Mouse (Mus musculus): ENCODE data around the gene Mgat3. TPM values are rescaled to one million over a fixed set of nuclear protein-coding genes. Genes with fewer than 3 reads are reported as not detected.

Mgat3 gene
- total and polyA plus RNA-seq, 3 experiments, result not detected

GRCm38 (mm10) chr15:80147090-80147489 is 26.4 kb upstream of the Mgat3 start:
- DNase-seq (ENCODE audit: low read depth, low spot score), result no peak
- H3K36me3 ChIP-seq (ENCODE audit: control insufficient read depth in 1 of 2, insufficient read depth in 2 of 2, low read length in 2 of 2), result peaks cover 0 to 6% of the 10 kb centered on the region in 2 experiments; a peak in 2 of 4 replicates
- no peak overlapping the region for H3K9ac ChIP-seq (ENCODE audit: control insufficient read depth, low read depth, low read length, poor library complexity, severe bottlenecking)
- H3K9me3 ChIP-seq (replicated peaks; ENCODE audit: insufficient read depth, low read length), result no peaks in the 10 kb centered on the region
- H3K27ac ChIP-seq (ENCODE audit: control insufficient read depth, low read depth, low read length), result no peak overlapping the region
- H3K4me3 ChIP-seq (ENCODE audit: control insufficient read depth in 1 of 2, insufficient read depth in 1 of 2, low read depth in 2 of 2, low read length in 2 of 2), result no peak overlapping the region
- H3K27me3 ChIP-seq (ENCODE audit: control insufficient read depth in 1 of 2, insufficient read depth in 2 of 2, low read length in 2 of 2), result no peaks in the 10 kb centered on the region
- TF ChIP-seq MAX (IDR thresholded peaks at IDR 0.05; ENCODE audit: low read length), result no peak
- no peak for TF ChIP-seq USF2 (IDR thresholded peaks at IDR 0.05; ENCODE audit: borderline replicate concordance in 1 of 2, insufficient read depth in 1 of 2, low read depth in 1 of 2, low read length in 2 of 2)
- no peak for TF ChIP-seq E2F4 (IDR thresholded peaks at IDR 0.05; ENCODE audit: borderline replicate concordance, low read depth, low read length)
- no peak for TF ChIP-seq SMC3 (IDR thresholded peaks at IDR 0.05; ENCODE audit: low read depth, low read length)
- TF ChIP-seq RCOR1 (IDR thresholded peaks at IDR 0.05; ENCODE audit: low read depth, low read length), result no peak
- no peak for TF ChIP-seq BHLHE40 (IDR thresholded peaks at IDR 0.05; ENCODE audit: borderline replicate concordance, low read depth, low read length)
- TF ChIP-seq CHD2 (IDR thresholded peaks at IDR 0.05; ENCODE audit: low read length), result no peak
- TF ChIP-seq SIN3A (IDR thresholded peaks at IDR 0.05; ENCODE audit: low read length), result no peak
- TF ChIP-seq ZNF384 (IDR thresholded peaks at IDR 0.05; ENCODE audit: low read depth, low read length), result no peak
- no peak for TF ChIP-seq POLR2AphosphoS5 (IDR thresholded peaks at IDR 0.05; ENCODE audit: borderline replicate concordance, low read depth, low read length)
- TF ChIP-seq ZC3H11A (IDR thresholded peaks at IDR 0.05; ENCODE audit: low read depth, low read length), result no peak
- no peaks in the 10 kb centered on the region for H3K79me2 ChIP-seq (ENCODE audit: control insufficient read depth, insufficient read depth, low read length, poor library complexity)
- no peaks in the 10 kb centered on the region for H3K4me1 ChIP-seq (ENCODE audit: control insufficient read depth in 1 of 2, insufficient read depth in 2 of 2, low read length in 2 of 2)

- Histone ChIP-seq H3K4me1 (ENCODE audit: control insufficient read depth in 1 of 2, insufficient read depth in 2 of 2, low read length in 2 of 2) (no peaks in the 10 kb centered on the region), H3K36me3 (ENCODE audit: control insufficient read depth in 1 of 2, insufficient read depth in 2 of 2, low read length in 2 of 2) (peaks cover 0 to 4% of the 10 kb centered on the region in 2 experiments; a peak in 2 of 4 replicates), H3K4me3 (ENCODE audit: control insufficient read depth in 1 of 2, insufficient read depth in 1 of 2, low read depth in 2 of 2, low read length in 2 of 2) (no peak overlapping the region), H3K9me3 (replicated peaks; ENCODE audit: insufficient read depth, low read length) (no peaks in the 10 kb centered on the region), H3K27ac (ENCODE audit: control insufficient read depth, low read depth, low read length) (no peak overlapping the region), H3K27me3 (ENCODE audit: control insufficient read depth in 1 of 2, insufficient read depth in 2 of 2, low read length in 2 of 2) (no peaks in the 10 kb centered on the region), H3K9ac (ENCODE audit: control insufficient read depth, low read depth, low read length, poor library complexity, severe bottlenecking) (no peak overlapping the region), H3K79me2 (ENCODE audit: control insufficient read depth, insufficient read depth, low read length, poor library complexity) (no peaks in the 10 kb centered on the region)
- TF ChIP-seq MYB (IDR thresholded peaks at IDR 0.05; ENCODE audit: low read depth, low read length) (no peak), E2F4 (IDR thresholded peaks at IDR 0.05; ENCODE audit: borderline replicate concordance, low read depth, low read length) (no peak), TBP (IDR thresholded peaks at IDR 0.05; ENCODE audit: low read depth, low read length) (no peak), POLR2A (IDR thresholded peaks at IDR 0.05; ENCODE audit: control insufficient read depth in 1 of 2, insufficient read depth in 1 of 2, low read depth in 1 of 2, low read length in 2 of 2, poor library complexity in 1 of 2) (peak in 1 of 2 experiments; percentile 21; a peak in 1 of 4 replicates), MAFK (IDR thresholded peaks at IDR 0.05; ENCODE audit: borderline replicate concordance, low read depth, low read length) (no peak)
- DNase-seq (ENCODE audit: low read depth, low spot score), result no peak
These were observed 26.0 kb upstream of the Mgat3 start for GRCm38 (mm10) chr15:80147511-80147910.

- Histone ChIP-seq H3K4me3 (ENCODE audit: control insufficient read depth in 1 of 2, insufficient read depth in 1 of 2, low read depth in 2 of 2, low read length in 2 of 2) (no peak overlapping the region), H3K4me1 (ENCODE audit: control insufficient read depth in 1 of 2, insufficient read depth in 2 of 2, low read length in 2 of 2) (no peaks in the 10 kb centered on the region), H3K27ac (ENCODE audit: control insufficient read depth, low read depth, low read length) (no peak overlapping the region), H3K9ac (ENCODE audit: control insufficient read depth, low read depth, low read length, poor library complexity, severe bottlenecking) (no peak overlapping the region), H3K27me3 (ENCODE audit: control insufficient read depth in 1 of 2, insufficient read depth in 2 of 2, low read length in 2 of 2) (no peaks in the 10 kb centered on the region), H3K9me3 (replicated peaks; ENCODE audit: insufficient read depth, low read length) (no peaks in the 10 kb centered on the region), H3K79me2 (ENCODE audit: control insufficient read depth, insufficient read depth, low read length, poor library complexity) (no peaks in the 10 kb centered on the region), H3K36me3 (ENCODE audit: control insufficient read depth in 1 of 2, insufficient read depth in 2 of 2, low read length in 2 of 2) (no peaks in the 10 kb centered on the region; a peak in 1 of 4 replicates)
- DNase-seq (ENCODE audit: low read depth, low spot score), result no peak
- no peak for TF ChIP-seq SMC3 (IDR thresholded peaks at IDR 0.05; ENCODE audit: low read depth, low read length)
- no peak for TF ChIP-seq POLR2AphosphoS5 (IDR thresholded peaks at IDR 0.05; ENCODE audit: borderline replicate concordance, low read depth, low read length)
- TF ChIP-seq TAL1 (IDR thresholded peaks at IDR 0.05; ENCODE audit: low read length), result no peak
- no peak for TF ChIP-seq CHD1 (IDR thresholded peaks at IDR 0.05; ENCODE audit: low read depth, low read length)
- TF ChIP-seq TCF12 (IDR thresholded peaks at IDR 0.05; ENCODE audit: low read depth, low read length), result no peak
- TF ChIP-seq ETS1 (IDR thresholded peaks at IDR 0.05; ENCODE audit: low read depth, low read length), result no peak
- TF ChIP-seq KAT2A (conservative IDR thresholded peaks at IDR 0.05; ENCODE audit: low read depth, low read length), result no peak
- TF ChIP-seq USF1 (IDR thresholded peaks at IDR 0.05; ENCODE audit: low read depth, low read length), result no peak
- TF ChIP-seq ZMIZ1 (IDR thresholded peaks at IDR 0.05; ENCODE audit: low read depth, low read length), result no peak
- no peak for TF ChIP-seq RCOR1 (IDR thresholded peaks at IDR 0.05; ENCODE audit: low read depth, low read length)
These were observed 25.0 kb upstream of the Mgat3 start for GRCm38 (mm10) chr15:80148565-80148964.
